Mouse (Mus musculus): Measurements from ENCODE around the gene Megf8.

DNA sequence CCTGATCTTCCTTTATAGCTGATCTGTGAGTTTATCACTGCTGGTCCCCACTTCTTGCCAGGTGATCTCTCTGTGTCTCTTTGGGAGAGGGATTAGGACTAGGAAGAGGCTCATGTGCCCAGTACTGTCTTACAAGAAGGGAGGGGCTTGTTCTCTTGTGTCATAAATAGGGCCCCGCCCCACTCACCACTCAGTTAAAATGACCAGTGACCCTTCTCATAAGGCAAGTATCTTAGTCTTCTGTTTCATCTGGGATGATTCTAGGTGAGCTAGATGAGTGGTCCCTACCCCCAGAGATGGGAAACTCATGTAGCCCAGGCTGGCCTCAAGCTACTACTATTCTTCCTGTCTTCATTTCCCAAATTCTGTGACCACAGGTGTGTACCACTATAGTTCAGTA, 81.6 kb downstream of the Megf8 start, which contains the start of gene Lipe:
- TF ChIP-seq POLR2A (IDR thresholded peaks at IDR 0.05; ENCODE audit: insufficient read depth, low read depth, low read length) (no peak), CTCF (IDR thresholded peaks at IDR 0.05; ENCODE audit: insufficient read depth, low read depth, low read length) (no peak)

Data from olfactory bulb, adult 2 months (tissue).